Mouse (Mus musculus) testis, adult 2 months (tissue): ENCODE measurements around the gene Gm10436.

Experiments
- CTCF ChIP-seq: fragments of 200-500 bp; IDR thresholded peaks from 2 replicates; pipeline ENCODE4 v1.5.1; 2012; ENCODE audit warnings: low read depth, mild to moderate bottlenecking, inconsistent platforms, low read length, moderate library complexity; ENCODE audit not compliant: control insufficient read depth, insufficient read depth, insufficient replicate concordance
- POLR2A ChIP-seq: fragments of 200-500 bp; IDR thresholded peaks from 2 replicates; pipeline ENCODE4 v1.6.1; 2012; ENCODE audit warnings: low read depth, mild to moderate bottlenecking, inconsistent platforms, low read length, moderate library complexity; ENCODE audit not compliant: control insufficient read depth

- TF ChIP-seq CTCF: no peak
- TF ChIP-seq POLR2A: no peak
Observed at GRCm38 (mm10) chr12:88214641-88215040, 32.7 kb upstream of the Gm10436 start.
